Mouse (Mus musculus): ENCODE measurements around the gene Gna12.

GRCm38 (mm10) chr5:140792233-140792632 is 38.0 kb downstream of the Gna12 start:
- TF ChIP-seq CTCF (IDR thresholded peaks at IDR 0.05) (no peak), EP300 (IDR thresholded peaks at IDR 0.05; ENCODE audit: insufficient read depth, low read depth, low read length) (no peak)

Measured in heart, adult 2 months (tissue).